In the genomic region with DNA sequence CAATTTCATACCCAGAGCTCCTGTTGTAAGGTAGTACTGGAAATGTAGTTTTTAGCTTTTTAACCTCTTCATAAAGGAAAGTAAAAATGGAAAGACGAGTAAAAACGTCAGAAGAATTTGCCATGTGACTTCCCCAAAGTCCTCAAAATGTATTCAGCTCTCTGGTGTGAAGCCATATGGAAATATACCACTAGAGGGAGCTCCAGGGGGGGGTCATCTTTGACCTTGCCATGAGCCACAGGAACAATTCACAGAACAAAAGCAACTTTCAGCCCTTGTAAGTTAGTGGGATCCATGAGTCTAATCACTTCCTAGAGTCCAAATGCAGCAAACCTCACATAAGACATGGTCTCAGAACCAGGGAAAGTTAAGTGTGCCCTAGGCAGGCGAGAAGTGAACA, we compare ENCODE assay signal across 9 mouse cellular contexts.
DNase-seq lines count a peak whose midpoint lies in the region; ATAC-seq and TF ChIP-seq lines count a peak whose summit lies in the region.
"Had no signal": no experiment of that assay in that cellular context is flagged by ENCODE, and none has a peak within 500 bp of the region (broad histone marks: within the 10 kb centered on the region; RNA-seq: fewer than 3 reads in every experiment).

No protein-coding gene starts in this region.

- no peak overlapping the region for H3K27ac ChIP-seq in neural tube, embryonic 15.5 days (replicated peaks)
- no peak overlapping the region for H3K27ac ChIP-seq in thymus, adult 2 months (ENCODE audit: control insufficient read depth, insufficient read depth, low read length)
- H3K27ac ChIP-seq: forebrain, embryonic 10.5 days had no signal

- H3K4me1 ChIP-seq in neural tube, embryonic 15.5 days: peaks cover 4% of the 10 kb centered on the region; the same call in 1 of the 2 replicates
- H3K4me1 ChIP-seq in thymus, adult 2 months (replicated peaks; ENCODE audit: control insufficient read depth, insufficient read depth, low read length): no peaks in the 10 kb centered on the region
- H3K4me1 ChIP-seq: forebrain, embryonic 10.5 days had no signal

- no peaks in the 10 kb centered on the region for H3K27me3 ChIP-seq in neural tube, embryonic 15.5 days (replicated peaks)
- no peaks in the 10 kb centered on the region for H3K27me3 ChIP-seq in thymus, adult 2 months (ENCODE audit: control insufficient read depth, insufficient read depth, low read length)

- WGBS in neural tube, embryonic 15.5 days: 68% methylated on average over 3 of the region's 3 CpGs
- 45% methylated on average over 3 of the region's 3 CpGs for WGBS in thymus, adult 2 months

- H3K9ac ChIP-seq in neural tube, embryonic 15.5 days (replicated peaks): no peak overlapping the region

- DNase-seq in gastrocnemius, adult 18-20 months (ENCODE audit: low spot score): peak; percentile 9
- no peak for DNase-seq in gastrocnemius, postnatal 10 days
- peak; percentile 22 for DNase-seq in neural tube, embryonic 10.5 days (ENCODE audit: extremely low spot score, low spot score)
- DNase-seq in embryo, embryonic 11 days: peak; percentile 39
- DNase-seq in retina, embryonic 14.5 days (ENCODE audit: low spot score): peak; percentile 37
- no peak for DNase-seq in layer of hippocampus, adult 9-10 months (ENCODE audit: low spot score)
- DNase-seq in thymus, adult 2 months: no peak

- H3K4me3 ChIP-seq in neural tube, embryonic 15.5 days (replicated peaks): no peak overlapping the region
- no peak overlapping the region for H3K4me3 ChIP-seq in thymus, adult 2 months (ENCODE audit: control insufficient read depth, insufficient read depth, low read length)
- H3K4me3 ChIP-seq: forebrain, embryonic 10.5 days had no signal

- no peak for TF ChIP-seq POLR2A in thymus, adult 2 months (IDR thresholded peaks at IDR 0.05; ENCODE audit: control insufficient read depth, extremely low read depth, insufficient read depth, low read length, poor library complexity)

- no peak overlapping the region for H3K4me2 ChIP-seq in neural tube, embryonic 15.5 days

- H3K36me3 ChIP-seq in neural tube, embryonic 15.5 days: no peaks in the 10 kb centered on the region
- no peaks in the 10 kb centered on the region for H3K36me3 ChIP-seq in thymus, adult 2 months (ENCODE audit: control insufficient read depth, insufficient read depth, low read length)
- H3K36me3 ChIP-seq: forebrain, embryonic 10.5 days had no signal

- H3K9me3 ChIP-seq in neural tube, embryonic 15.5 days (replicated peaks): no peaks in the 10 kb centered on the region
- H3K9me3 ChIP-seq: forebrain, embryonic 10.5 days had no signal

- ATAC-seq in neural tube, embryonic 15.5 days (ENCODE audit: low FRiP score): no peak

- no peak for TF ChIP-seq CTCF in thymus, adult 2 months (IDR thresholded peaks at IDR 0.05; ENCODE audit: borderline replicate concordance, control insufficient read depth, extremely low read depth, insufficient read depth, low read length, poor library complexity)

Comparison
In these comparisons a context has a peak if more than half of its experiments do, and no peak if none do; other contexts are left out.
1. DNase-seq: peak in gastrocnemius, adult 18-20 months (single experiment), neural tube, embryonic 10.5 days (single experiment), embryo, embryonic 11 days (single experiment) and retina, embryonic 14.5 days (single experiment); none in gastrocnemius, postnatal 10 days (single experiment), layer of hippocampus, adult 9-10 months (single experiment) and thymus, adult 2 months (single experiment).